Mouse (Mus musculus): ENCODE data around the gene Rasgef1a. TPM values are rescaled to one million over a fixed set of nuclear protein-coding genes. Genes with fewer than 3 reads are reported as not detected.

The Rasgef1a gene
- total RNA-seq, 1 experiment from 2014 or later: 0.70 TPM

DNA sequence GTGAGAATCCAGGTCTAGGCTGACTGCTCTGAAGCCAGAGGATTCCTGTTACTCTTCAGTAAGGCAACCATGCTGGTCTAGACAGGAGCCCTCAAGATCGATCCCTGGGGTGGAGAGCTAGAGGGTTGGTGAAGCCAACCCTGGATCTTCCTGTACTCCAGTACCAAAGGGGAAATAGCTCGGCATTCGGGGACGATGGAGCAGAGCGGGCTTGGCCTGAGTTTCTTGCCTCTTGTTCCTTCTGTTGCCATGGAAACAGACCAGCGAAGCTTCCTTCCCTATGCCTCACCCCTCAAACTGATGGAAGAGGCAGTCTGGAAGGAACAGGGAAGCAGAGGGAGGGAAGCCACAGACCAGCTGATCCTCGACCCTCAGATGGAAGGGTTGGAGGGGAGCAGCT is 8.3 kb downstream of the Rasgef1a start:
- no peak for ATAC-seq (ENCODE audit: extremely low read depth, insufficient number of reproducible peaks, low FRiP score, poor library complexity, severe bottlenecking)

GRCm38 (mm10) chr6:118022898-118023635 is 11.8 kb downstream of the Rasgef1a start:
- no peak for ATAC-seq (ENCODE audit: extremely low read depth, insufficient number of reproducible peaks, low FRiP score, poor library complexity, severe bottlenecking)

- ATAC-seq (ENCODE audit: extremely low read depth, insufficient number of reproducible peaks, low FRiP score, poor library complexity, severe bottlenecking): no peak
Measured at GRCm38 (mm10) chr6:118027036-118027435, 15.8 kb downstream of the Rasgef1a start.

DNA sequence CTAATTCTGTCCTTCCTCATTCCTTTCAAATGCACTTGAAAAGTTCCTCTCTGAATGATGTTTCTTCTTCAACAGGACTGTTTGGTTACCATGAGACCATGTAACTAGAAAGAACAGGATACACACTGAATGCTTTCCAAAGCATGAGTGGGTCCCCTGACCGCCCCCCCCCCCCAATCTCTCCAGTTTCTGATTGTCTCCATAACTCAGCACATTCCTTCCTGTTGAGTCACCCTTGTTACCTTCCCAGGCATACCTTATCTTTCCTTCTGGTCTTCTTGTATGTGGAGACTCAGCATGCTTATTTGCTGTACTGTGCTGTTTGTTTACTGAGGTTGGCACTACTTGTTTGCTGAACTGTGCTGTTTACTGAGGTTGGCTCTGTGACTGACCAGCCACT is 20.2 kb downstream of the Rasgef1a start:
- ATAC-seq (ENCODE audit: extremely low read depth, insufficient number of reproducible peaks, low FRiP score, poor library complexity, severe bottlenecking): no peak

GRCm38 (mm10) chr6:118035639-118036038 is 24.4 kb downstream of the Rasgef1a start:
- no peak for ATAC-seq (ENCODE audit: extremely low read depth, insufficient number of reproducible peaks, low FRiP score, poor library complexity, severe bottlenecking)

- ATAC-seq (ENCODE audit: extremely low read depth, insufficient number of reproducible peaks, low FRiP score, poor library complexity, severe bottlenecking): no peak
Measured at GRCm38 (mm10) chr6:118036118-118036805, 25.0 kb downstream of the Rasgef1a start.

- no peak for ATAC-seq (ENCODE audit: extremely low read depth, insufficient number of reproducible peaks, low FRiP score, poor library complexity, severe bottlenecking)
Measured at GRCm38 (mm10) chr6:118036866-118037265, 25.6 kb downstream of the Rasgef1a start.

DNA sequence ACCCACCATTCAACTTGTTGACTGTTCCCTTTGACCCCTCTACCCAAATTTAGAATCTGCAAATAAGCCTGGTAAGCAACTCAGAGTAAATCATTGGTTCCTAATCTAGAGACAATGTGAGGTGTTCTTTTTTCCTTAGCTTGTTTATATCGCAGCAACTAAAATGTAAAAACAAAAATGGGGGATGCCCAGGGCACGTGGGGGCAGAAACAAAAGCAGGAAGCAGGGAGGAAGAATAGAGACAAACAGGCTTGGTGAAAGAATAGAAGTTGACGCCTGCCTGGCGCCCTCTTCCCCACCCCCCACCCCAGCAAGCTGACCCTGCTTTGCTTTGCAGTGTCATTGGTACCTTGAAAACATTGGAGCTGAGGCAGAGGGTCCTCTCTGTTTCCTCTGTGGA is 33.9 kb downstream of the Rasgef1a start:
- ATAC-seq (ENCODE audit: extremely low read depth, insufficient number of reproducible peaks, low FRiP score, poor library complexity, severe bottlenecking): no peak

DNA sequence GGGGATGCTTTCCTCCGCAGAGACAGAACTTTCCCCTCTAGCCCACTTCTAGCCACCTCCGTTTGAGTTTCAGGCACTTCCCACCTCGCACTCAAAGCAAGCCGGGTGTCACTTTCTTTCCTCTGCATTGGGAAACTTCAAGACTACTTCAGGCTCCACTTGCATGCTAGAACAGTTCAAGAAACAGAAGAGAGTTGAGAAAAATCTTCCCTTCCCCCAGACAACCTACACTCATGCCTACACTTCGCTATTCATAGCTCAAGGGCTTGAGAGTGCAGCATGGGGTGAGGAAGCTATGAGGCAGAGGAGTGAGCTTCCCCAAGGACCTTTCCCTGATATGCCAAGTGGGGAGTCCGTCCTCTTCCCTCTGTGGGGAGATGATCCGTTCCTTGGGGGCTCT is 34.7 kb downstream of the Rasgef1a start:
- no peak for ATAC-seq (ENCODE audit: extremely low read depth, insufficient number of reproducible peaks, low FRiP score, poor library complexity, severe bottlenecking)

- ATAC-seq (ENCODE audit: extremely low read depth, insufficient number of reproducible peaks, low FRiP score, poor library complexity, severe bottlenecking): no peak
Measured at GRCm38 (mm10) chr6:118046511-118046910, 35.3 kb downstream of the Rasgef1a start.

DNA sequence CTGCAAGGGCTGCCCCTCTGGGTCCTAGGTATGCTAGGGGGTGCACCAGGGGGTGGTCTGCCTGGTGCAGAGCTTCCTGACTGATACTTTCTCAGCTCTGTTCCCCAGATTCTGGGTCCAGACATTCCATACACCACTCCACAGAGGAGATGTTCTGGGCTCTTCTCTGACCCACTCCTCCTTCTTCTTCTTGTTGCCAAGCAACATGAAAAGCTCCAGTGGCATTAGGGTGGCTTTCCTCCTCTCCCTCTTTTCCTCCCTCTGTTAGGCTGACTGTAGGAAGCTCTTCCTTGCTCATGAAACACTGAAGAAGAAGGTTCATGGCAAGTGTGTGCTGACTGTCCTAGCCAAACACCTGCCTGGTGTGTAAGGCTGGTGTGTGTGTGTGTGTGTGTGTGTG is 35.7 kb downstream of the Rasgef1a start:
- no peak for ATAC-seq (ENCODE audit: extremely low read depth, insufficient number of reproducible peaks, low FRiP score, poor library complexity, severe bottlenecking)

- ATAC-seq (ENCODE audit: extremely low read depth, insufficient number of reproducible peaks, low FRiP score, poor library complexity, severe bottlenecking): no peak
Measured at GRCm38 (mm10) chr6:118047811-118048505, 36.7 kb downstream of the Rasgef1a start.

GRCm38 (mm10) chr6:118049776-118050175 is 38.5 kb downstream of the Rasgef1a start:
- no peak for ATAC-seq (ENCODE audit: extremely low read depth, insufficient number of reproducible peaks, low FRiP score, poor library complexity, severe bottlenecking)

DNA sequence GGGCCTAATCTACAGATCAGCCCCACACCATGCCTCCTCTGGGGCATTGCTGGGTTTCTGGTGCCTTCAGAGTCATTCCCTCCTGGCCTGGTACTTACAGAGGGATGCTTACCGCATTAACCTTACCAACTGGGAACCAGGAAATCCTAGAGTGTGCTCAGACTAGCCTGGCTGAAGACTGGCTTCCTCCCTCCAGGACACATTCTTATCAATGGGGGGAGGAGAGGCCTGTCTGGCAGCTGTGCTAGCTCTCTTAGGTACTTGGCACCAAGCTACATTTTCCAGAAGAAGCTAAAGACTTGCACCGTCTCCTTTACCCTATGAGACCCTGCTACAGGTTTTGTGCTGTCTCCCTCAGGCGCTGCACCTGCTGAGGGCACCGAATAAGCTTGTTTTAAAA is 40.2 kb downstream of the Rasgef1a start:
- no peak for ATAC-seq (ENCODE audit: extremely low read depth, insufficient number of reproducible peaks, low FRiP score, poor library complexity, severe bottlenecking)

GRCm38 (mm10) chr6:118055209-118055608 is 44.0 kb downstream of the Rasgef1a start:
- ATAC-seq (ENCODE audit: extremely low read depth, insufficient number of reproducible peaks, low FRiP score, poor library complexity, severe bottlenecking): no peak

- ATAC-seq (ENCODE audit: extremely low read depth, insufficient number of reproducible peaks, low FRiP score, poor library complexity, severe bottlenecking): no peak
Measured at GRCm38 (mm10) chr6:118061266-118061665, 50.0 kb downstream of the Rasgef1a start.

DNA sequence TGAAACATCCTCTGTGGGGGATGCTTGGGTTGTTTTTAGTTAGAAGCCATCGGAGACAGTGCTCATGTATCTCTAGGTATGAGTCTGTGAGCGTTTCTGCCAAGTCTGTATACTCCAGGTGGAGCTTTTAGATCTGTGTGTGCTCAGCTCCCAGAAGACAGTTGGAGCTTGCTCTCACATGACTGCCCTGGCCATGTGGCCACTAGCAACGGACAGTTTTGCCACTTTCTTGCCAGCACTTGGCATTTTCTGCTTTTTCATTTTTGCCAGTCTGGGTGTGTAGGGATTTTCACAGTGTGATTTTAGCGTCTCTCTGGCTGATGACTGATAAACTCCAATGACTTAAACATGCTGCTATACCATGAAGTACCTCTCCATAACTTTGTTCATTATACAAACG is 52.0 kb downstream of the Rasgef1a start:
- ATAC-seq (ENCODE audit: extremely low read depth, insufficient number of reproducible peaks, low FRiP score, poor library complexity, severe bottlenecking): no peak

DNA sequence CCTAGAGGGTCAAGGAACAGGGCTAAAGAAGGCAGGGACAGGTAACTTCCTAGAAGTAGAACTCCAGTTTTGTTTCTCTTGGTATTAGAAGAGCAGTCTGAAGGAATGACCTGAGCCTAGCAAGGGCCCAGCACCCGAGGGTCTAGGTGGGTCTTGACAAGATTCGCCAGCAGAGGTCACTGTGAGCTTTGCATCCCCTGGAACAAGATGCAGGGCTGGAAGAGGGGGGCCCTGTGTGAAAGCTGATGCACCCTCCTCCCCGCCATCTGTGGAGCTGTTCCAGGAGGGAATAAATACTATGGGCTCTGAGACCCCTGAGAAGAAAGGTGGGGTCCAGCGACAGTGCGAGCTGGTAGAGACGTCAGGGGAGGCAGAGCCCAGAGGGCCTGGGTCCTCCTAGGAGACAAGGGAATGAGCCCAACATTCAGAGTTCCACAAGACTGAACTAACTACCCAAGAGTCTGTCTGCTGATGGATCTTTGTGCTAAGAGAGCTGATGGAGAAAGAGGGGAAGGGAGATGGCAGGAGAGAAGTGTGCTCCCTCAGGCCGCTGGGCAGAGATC is 53.8 kb downstream of the Rasgef1a start:
- no peak for ATAC-seq (ENCODE audit: extremely low read depth, insufficient number of reproducible peaks, low FRiP score, poor library complexity, severe bottlenecking)

DNA sequence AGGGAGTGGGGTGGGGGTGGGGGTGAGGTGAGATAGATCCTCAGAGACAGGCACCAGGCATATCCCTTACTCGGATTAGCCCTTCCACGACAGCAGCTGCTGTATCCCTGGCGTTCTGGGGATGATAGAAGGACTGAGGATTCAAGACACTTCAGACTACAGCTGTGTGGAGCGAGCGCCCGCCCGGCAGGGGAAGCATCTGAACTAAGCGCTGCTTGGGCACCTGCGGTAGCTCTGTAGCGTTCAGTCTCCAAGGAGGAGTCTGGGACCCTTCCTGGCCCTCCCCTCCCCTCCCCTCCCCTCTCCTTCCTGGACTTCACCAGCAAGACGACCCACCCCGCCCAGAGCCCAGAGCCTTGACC is 54.6 kb downstream of the Rasgef1a start:
- no peak for ATAC-seq (ENCODE audit: extremely low read depth, insufficient number of reproducible peaks, low FRiP score, poor library complexity, severe bottlenecking)
